8 mouse cellular contexts compared by ENCODE assay signal in genomic region chr16:90831676-90832075, GRCm38 (mm10). TPM values are rescaled to one million over a fixed set of nuclear protein-coding genes. Genes with fewer than 3 reads are reported as not detected.
DNase-seq lines count a peak whose midpoint lies in the region; ATAC-seq lines count a peak whose summit lies in the region.

No protein-coding gene starts in this region.

- no peak overlapping the region for H3K27ac ChIP-seq in kidney, embryonic 15.5 days
- no peak overlapping the region for H3K27ac ChIP-seq in embryonic facial prominence, embryonic 14.5 days (replicated peaks; ENCODE audit: low read depth, low read length)
- H3K27ac ChIP-seq in hindbrain, embryonic 15.5 days (replicated peaks): no peak overlapping the region
- H3K27ac ChIP-seq in midbrain, embryonic 15.5 days: no peak overlapping the region

- no peak for DNase-seq in kidney, postnatal 14 days
- DNase-seq in embryonic facial prominence, embryonic 14.5 days (ENCODE audit: low spot score): no peak
- DNase-seq in spleen, adult 18-20 months: no peak
- no peak for DNase-seq in urinary bladder, postnatal 10 days (ENCODE audit: low spot score)

- H3K9me3 ChIP-seq in kidney, embryonic 15.5 days (replicated peaks): no peaks in the 10 kb centered on the region
- no peaks in the 10 kb centered on the region for H3K9me3 ChIP-seq in embryonic facial prominence, embryonic 14.5 days (ENCODE audit: control insufficient read depth, low read length)
- H3K9me3 ChIP-seq in hindbrain, embryonic 15.5 days: no peaks in the 10 kb centered on the region
- H3K9me3 ChIP-seq in midbrain, embryonic 15.5 days: no peaks in the 10 kb centered on the region

- WGBS in kidney, embryonic 15.5 days: 18% methylated on average over 15 of the region's 15 CpGs
- 20% methylated on average over 15 of the region's 15 CpGs for WGBS in embryonic facial prominence, embryonic 14.5 days
- WGBS in hindbrain, embryonic 15.5 days: 19% methylated on average over 15 of the region's 15 CpGs
- 23% methylated on average over 15 of the region's 15 CpGs for WGBS in midbrain, embryonic 15.5 days

- H3K4me3 ChIP-seq in kidney, embryonic 15.5 days (replicated peaks): peak overlapping the region; percentile 48
- H3K4me3 ChIP-seq in embryonic facial prominence, embryonic 14.5 days (ENCODE audit: low read depth, low read length): peak overlapping the region; percentile 53
- H3K4me3 ChIP-seq in hindbrain, embryonic 15.5 days: peak overlapping the region; percentile 55
- peak overlapping the region; percentile 57 for H3K4me3 ChIP-seq in midbrain, embryonic 15.5 days

- no peak overlapping the region for H3K9ac ChIP-seq in kidney, embryonic 15.5 days
- no peak overlapping the region for H3K9ac ChIP-seq in embryonic facial prominence, embryonic 14.5 days (ENCODE audit: low read depth, low read length)
- no peak overlapping the region for H3K9ac ChIP-seq in hindbrain, embryonic 15.5 days
- H3K9ac ChIP-seq in midbrain, embryonic 15.5 days: no peak overlapping the region

- H3K27me3 ChIP-seq in kidney, embryonic 15.5 days: peaks cover 51% of the 10 kb centered on the region
- peaks cover 25% of the 10 kb centered on the region for H3K27me3 ChIP-seq in embryonic facial prominence, embryonic 14.5 days (replicated peaks; ENCODE audit: control insufficient read depth, insufficient read depth, low read length)
- peaks cover 18% of the 10 kb centered on the region for H3K27me3 ChIP-seq in hindbrain, embryonic 15.5 days
- H3K27me3 ChIP-seq in midbrain, embryonic 15.5 days (replicated peaks): peaks cover 20% of the 10 kb centered on the region

- H3K4me1 ChIP-seq in kidney, embryonic 15.5 days: peaks cover 26% of the 10 kb centered on the region
- 0 out of 2 replicates have a peak, but pooled peaks cover 14% of the 10 kb centered on the region for H3K4me1 ChIP-seq in embryonic facial prominence, embryonic 14.5 days (ENCODE audit: control insufficient read depth, insufficient read depth, low read length)
- H3K4me1 ChIP-seq in hindbrain, embryonic 15.5 days (replicated peaks): peaks cover 39% of the 10 kb centered on the region
- H3K4me1 ChIP-seq in midbrain, embryonic 15.5 days: peaks cover 19% of the 10 kb centered on the region

- H3K4me2 ChIP-seq in kidney, embryonic 15.5 days: peak overlapping the region; percentile 96
- H3K4me2 ChIP-seq in embryonic facial prominence, embryonic 14.5 days (ENCODE audit: low read depth, low read length): peak overlapping the region; percentile 98
- peak overlapping the region; percentile 95 for H3K4me2 ChIP-seq in hindbrain, embryonic 15.5 days
- H3K4me2 ChIP-seq in midbrain, embryonic 15.5 days: peak overlapping the region; percentile 100

- no peaks in the 10 kb centered on the region for H3K36me3 ChIP-seq in kidney, embryonic 15.5 days
- H3K36me3 ChIP-seq in embryonic facial prominence, embryonic 14.5 days (ENCODE audit: control insufficient read depth, insufficient read depth, low read length): no peaks in the 10 kb centered on the region
- no peaks in the 10 kb centered on the region for H3K36me3 ChIP-seq in hindbrain, embryonic 15.5 days
- H3K36me3 ChIP-seq in midbrain, embryonic 15.5 days (replicated peaks): no peaks in the 10 kb centered on the region

- ATAC-seq in kidney, embryonic 15.5 days (replicated peaks; ENCODE audit: low FRiP score): 0 out of 2 replicates have a peak, but pooled peaks have one; percentile 7
- no peak for ATAC-seq in embryonic facial prominence, embryonic 14.5 days (ENCODE audit: low read depth)
- ATAC-seq in hindbrain, embryonic 15.5 days (ENCODE audit: low FRiP score, low read depth): no peak
- no peak for ATAC-seq in midbrain, embryonic 15.5 days (replicated peaks)
- no peak for ATAC-seq in activated CD4-positive, CD25-positive, alpha-beta regulatory T cell, adult 4 months

RNA-seq across cellular contexts. Expression of gene Eva1c, which starts 5.2 kb away (rescaled TPM):
- 0.64 and 0.91 TPM in 2 replicates for polyA plus RNA-seq in kidney, embryonic 15.5 days (2015; fragmentation: Nextera tagmentation; extraction: Ambion mirVana)
- polyA plus RNA-seq in embryonic facial prominence, embryonic 14.5 days (2014; fragmentation: Nextera tagmentation; extraction: Ambion mirVana): 3.7 and 4.5 TPM in 2 replicates
- 2.8 and 4.5 TPM in 2 replicates for polyA plus RNA-seq in hindbrain, embryonic 15.5 days (2015; fragmentation: Nextera tagmentation; extraction: Ambion mirVana)
- 2.5 and 5.0 TPM in 2 replicates for polyA plus RNA-seq in midbrain, embryonic 15.5 days (2015; fragmentation: Nextera tagmentation; extraction: Ambion mirVana)
- not detected for polyA plus RNA-seq in activated CD4-positive, CD25-positive, alpha-beta regulatory T cell, adult 4 months (2017; shearing (Covaris generic))

RNA-seq across cellular contexts. Expression of gene Urb1, which starts 21.5 kb away (rescaled TPM):
- polyA plus RNA-seq in kidney, embryonic 15.5 days (2015; fragmentation: Nextera tagmentation; extraction: Ambion mirVana): 8.7 and 9.0 TPM in 2 replicates
- polyA plus RNA-seq in embryonic facial prominence, embryonic 14.5 days (2014; fragmentation: Nextera tagmentation; extraction: Ambion mirVana): 11.6 and 12.6 TPM in 2 replicates
- 9.3 and 9.6 TPM in 2 replicates for polyA plus RNA-seq in hindbrain, embryonic 15.5 days (2015; fragmentation: Nextera tagmentation; extraction: Ambion mirVana)
- polyA plus RNA-seq in midbrain, embryonic 15.5 days (2015; fragmentation: Nextera tagmentation; extraction: Ambion mirVana): 9.8 and 10.4 TPM in 2 replicates
- 1 to 10 TPM; 3.9 to 4.6 TPM for polyA plus RNA-seq in activated CD4-positive, CD25-positive, alpha-beta regulatory T cell, adult 4 months (2017; shearing (Covaris generic))
